Mouse (Mus musculus) gastrocnemius, postnatal 14 days (tissue): ENCODE measurements around the gene Cd79a. TPM values are rescaled to one million over a fixed set of nuclear protein-coding genes. Genes with fewer than 3 reads are reported as not detected.
A peak's percentile ranks its signal among the peaks of the same experiment; 100 is the strongest.

Source experiments
- DNase-seq: peaks from one replicate; pipeline ENCODE4 v3.0.0; 2021; ENCODE audit warnings: mixed read lengths
- intact Hi-C: fragments of 180-260 bp; cut with DNase I; formaldehyde crosslinking; loops from one replicate; pipeline ENCODE4 v1.15.1; 2025; ENCODE audit warnings: low total_unique reads
- long read RNA-seq, 2 experiments: library from polyadenylated mRNA; stranded (forward); transcript quantifications; one replicate each; pipeline ENCODE4 v2.0.0; 2021
- total RNA-seq, 2 experiments: library from RNA; stranded (reverse); gene quantifications; 2 replicates each; pipeline ENCODE4 v1.2.3; 2021

The Cd79a gene
- total RNA-seq: under 1 TPM; 0.16 to 0.23 TPM
- long read RNA-seq, experiment 1: 0 reads
- long read RNA-seq, experiment 2: 0 reads

DNA sequence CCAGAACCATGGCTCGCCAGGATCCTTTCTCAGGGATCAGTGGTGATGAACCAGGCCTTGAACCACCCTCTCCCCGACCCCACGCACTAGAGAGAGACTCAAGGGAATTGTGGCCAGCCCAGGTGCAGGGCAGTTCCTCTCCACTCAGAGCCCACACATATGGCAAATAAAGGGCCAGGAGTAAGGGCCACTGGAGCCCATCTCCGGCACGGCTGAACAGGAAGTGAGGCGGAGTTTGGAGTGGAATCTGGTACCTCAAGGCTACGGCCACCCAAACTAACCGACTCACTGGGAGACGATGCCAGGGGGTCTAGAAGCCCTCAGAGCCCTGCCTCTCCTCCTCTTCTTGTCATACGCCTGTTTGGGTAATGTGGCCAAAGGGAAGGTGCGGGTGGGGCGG lies at the start of gene Cd79a:
TSS of gene Cd79a (plus strand) at position 158 of the 400 bp plus-strand sequence.
- intact Hi-C loops: no loop called here
- DNase-seq: no peak

DNA sequence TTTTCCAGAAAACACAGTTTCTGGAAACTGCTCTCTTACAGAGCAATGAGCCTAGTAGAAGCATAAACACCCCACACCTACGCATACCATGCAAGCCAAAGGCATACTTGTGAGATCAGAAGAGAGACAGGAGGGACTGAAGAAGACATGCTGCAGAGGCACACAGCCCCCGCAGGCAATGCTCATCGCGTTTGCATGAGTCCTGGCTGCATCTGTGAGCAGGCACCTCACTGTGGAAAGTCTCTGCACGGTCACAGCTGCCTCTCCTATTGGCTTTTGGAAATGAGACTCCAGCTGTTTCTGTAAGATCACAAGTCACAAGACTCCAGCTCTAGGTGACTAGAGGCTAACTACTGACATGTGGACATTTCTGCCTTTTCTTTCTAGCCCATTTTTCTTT lies 47.0 kb upstream of the Cd79a start:
- intact Hi-C loops: no loop called here

DNA sequence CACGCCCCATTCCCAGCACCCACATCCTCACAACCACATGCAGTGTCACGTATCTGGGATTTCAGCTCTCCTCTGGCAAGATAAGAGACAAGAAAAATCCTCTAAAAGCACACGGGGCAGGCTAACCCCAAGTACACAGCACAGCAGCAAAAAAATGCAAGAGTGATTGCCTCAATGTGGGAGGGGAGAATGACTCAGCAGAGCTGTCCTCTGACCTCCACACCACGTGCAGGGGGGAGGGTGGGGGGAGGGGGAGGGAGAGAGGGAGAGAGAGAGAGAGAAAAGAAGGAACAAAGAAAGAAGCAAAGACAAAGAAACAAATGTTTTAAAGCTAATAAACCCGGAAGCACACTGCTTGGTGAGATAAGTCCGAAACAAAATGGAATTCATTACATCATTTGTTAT lies 46.3 kb upstream of the Cd79a start:
- DNase-seq: no peak
- intact Hi-C loops: no loop called here

More for the DNA sequence above, 47.0 kb upstream of the Cd79a start:
- no peak for DNase-seq

- DNase-seq: no peak
- intact Hi-C loops: no loop called here
These were observed 45.4 kb upstream of the Cd79a start for GRCm38 (mm10) chr7:24851596-24852325.

- DNase-seq: no peak
- intact Hi-C loops: no loop called here
These were observed 44.5 kb upstream of the Cd79a start for GRCm38 (mm10) chr7:24852557-24853232.

- intact Hi-C loops: no loop called here
- no peak for DNase-seq
These were observed 44.0 kb upstream of the Cd79a start for GRCm38 (mm10) chr7:24853233-24853563.

- DNase-seq: no peak
- intact Hi-C loops: no loop called here
These were observed 43.5 kb upstream of the Cd79a start for GRCm38 (mm10) chr7:24853695-24854094.

GRCm38 (mm10) chr7:24856460-24857120 lies 40.6 kb upstream of the Cd79a start:
- DNase-seq: no peak

GRCm38 (mm10) chr7:24859234-24859633 lies 37.9 kb upstream of the Cd79a start:
- DNase-seq: no peak
- intact Hi-C loops: no loop called here

More at GRCm38 (mm10) chr7:24856460-24857120, 40.6 kb upstream of the Cd79a start:
- intact Hi-C loops: no loop called here

DNA sequence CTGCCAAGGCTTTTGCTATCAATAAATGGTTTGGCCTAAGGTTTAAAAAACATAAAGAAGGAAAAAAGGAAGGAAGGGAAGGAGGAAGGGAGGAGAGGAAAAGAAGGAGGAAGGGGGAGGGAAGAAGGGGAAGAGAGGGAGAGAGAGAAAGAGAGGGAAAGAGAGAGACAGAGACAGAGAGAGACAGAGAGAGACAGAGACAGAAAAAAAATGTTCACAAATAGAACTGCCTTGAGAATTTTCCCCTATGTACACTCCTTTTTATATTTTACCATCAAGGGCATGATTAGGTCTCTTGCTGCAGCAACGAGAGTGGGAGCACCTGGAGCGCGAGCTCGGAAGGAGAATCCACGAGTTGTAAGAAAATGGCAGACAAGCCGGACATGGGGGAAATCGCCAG lies 35.3 kb upstream of the Cd79a start, which contains the start of gene Gm9844:
TSS of gene Gm9844 (plus strand) at position 301 of the 400 bp plus-strand sequence.
- intact Hi-C loops: no loop called here
- DNase-seq: no peak

- no peak for DNase-seq
- intact Hi-C loops: no loop called here
These were observed 34.3 kb upstream of the Cd79a start for GRCm38 (mm10) chr7:24862853-24863252.

- intact Hi-C loops: no loop called here
- no peak for DNase-seq
These were observed 33.0 kb upstream of the Cd79a start for GRCm38 (mm10) chr7:24864156-24864555.

DNA sequence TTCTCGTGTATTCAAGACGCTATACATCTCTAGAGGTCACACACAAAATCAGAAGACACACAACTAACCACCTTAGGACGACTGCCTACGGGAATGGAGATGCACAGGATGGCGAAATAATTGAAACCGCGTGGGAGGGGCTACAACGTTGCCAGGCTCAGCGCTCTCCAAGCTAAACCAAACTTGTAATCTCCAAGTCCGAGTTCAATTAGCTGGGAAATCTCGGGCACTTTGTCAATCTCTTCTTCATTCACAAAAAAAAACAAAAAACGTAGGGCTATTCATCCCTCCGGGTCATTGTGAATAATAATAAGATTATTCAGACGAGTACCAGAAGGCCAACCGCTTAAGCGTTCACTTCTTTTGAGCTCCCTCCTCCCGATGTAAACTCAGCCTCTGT lies 28.1 kb upstream of the Cd79a start:
- DNase-seq: no peak
- intact Hi-C loops: no loop called here

GRCm38 (mm10) chr7:24869532-24870165 lies 27.5 kb upstream of the Cd79a start, which contains the start of the genes Lypd4 and Dmrtc2:
TSS of gene Lypd4 (minus strand) at chr7:24869941.
TSS of gene Dmrtc2 (plus strand) at chr7:24870057.
- DNase-seq: no peak
- intact Hi-C loops: no loop called here

DNA sequence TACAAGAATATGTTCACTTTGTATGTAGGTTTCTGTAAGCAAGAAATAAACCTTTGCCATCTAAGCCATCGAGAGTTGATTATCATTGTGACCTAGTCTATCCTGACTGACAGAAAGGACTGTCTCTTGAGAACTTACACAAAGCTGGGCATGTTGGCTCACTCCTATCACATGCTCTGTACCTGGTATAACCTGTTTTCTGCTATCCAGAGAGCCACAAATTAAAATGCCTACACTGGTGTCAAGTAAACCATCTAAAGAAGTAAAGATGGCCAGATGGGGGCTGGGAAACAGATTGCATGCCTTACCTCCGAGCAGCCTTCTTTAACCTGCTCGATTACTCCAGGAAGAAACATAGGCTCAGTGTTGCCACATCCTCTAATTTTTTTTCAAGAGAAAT lies 19.6 kb upstream of the Cd79a start:
- DNase-seq: no peak
- intact Hi-C loops: no loop called here

GRCm38 (mm10) chr7:24879620-24880019 lies 17.6 kb upstream of the Cd79a start:
- intact Hi-C loops: no loop called here
- no peak for DNase-seq

DNA sequence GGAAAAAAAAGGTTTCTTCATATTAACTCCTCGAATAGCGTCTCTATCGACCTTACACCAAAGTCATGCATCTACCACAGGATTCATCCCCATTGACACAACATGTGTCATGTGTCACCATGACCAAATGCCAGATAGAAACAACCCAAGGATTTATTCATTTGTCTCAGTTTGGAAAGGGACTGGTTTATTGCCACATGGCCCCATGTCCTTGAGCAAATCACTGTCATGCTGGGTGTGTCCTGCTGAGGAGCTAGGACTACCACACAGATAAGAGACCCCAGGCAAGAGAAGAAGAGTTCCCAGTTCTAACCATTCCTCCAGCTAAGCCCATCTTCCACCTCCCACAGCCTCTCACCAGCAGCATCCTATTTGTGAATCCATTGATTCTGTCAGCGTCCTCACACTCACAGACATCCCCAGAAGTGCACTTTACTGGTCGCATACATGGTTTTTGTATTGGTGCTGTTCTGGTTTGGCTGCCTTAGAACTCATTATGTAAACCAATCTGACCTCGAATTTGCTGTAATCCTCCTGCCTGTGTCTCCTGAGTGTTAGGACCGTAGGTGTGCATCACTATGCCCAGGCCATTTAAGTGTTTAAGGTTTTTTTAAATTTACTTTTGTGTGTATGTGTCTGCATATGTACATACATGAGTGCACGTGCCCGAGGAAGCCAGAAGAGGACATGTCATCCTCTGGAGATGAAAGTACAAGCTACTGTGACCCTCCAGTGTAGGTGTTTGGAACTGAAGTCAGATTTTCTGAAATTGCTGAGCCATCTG lies 14.6 kb upstream of the Cd79a start:
- intact Hi-C loops: no loop called here
- no peak for DNase-seq

DNA sequence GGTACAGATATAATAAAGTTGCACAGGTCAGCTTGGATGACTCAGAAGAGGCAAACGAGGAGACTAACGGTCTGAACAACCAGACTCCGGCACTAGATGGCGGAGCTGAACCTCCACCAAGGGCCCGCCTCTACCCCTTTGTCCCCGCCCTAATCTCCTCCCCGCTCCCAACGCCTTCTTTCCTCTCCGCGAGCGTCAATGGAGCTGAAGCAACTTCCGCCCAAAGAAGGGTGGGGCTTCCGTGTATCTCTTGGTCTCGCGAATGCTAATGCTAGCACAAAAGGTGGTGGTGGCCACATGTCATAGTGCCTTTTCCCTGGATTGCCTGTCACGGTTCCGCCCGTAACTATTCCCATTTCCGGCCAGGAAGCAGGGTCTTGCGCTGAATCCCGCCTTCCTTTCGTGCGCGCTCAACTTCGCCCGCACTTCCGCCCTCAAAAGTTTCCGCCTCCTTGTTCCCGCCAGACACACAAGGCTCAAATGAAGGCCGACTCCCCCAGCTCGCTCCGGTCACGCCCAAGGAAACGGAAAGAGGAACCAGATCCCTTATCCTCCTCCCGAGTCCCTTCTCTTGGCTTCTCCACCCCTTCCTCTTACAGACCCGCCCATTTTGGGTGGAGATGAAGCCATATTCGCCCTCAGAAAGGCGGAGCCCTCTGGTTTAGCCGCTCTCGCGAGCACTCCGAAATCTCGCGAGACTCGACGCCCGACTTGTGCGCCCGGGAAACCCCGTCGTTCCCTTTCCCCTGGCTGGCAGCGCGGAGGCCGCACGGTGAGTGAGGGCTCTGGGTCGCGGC lies 13.1 kb upstream of the Cd79a start, which contains the start of gene Rps19:
TSS of gene Rps19 (plus strand) at position 476 of the 797 bp plus-strand sequence.
- peak; percentile 99 for DNase-seq
- intact Hi-C loops: no loop called here
